Mouse (Mus musculus) C2C12 (cell line): ENCODE measurements around the gene Retreg1.

Source experiments
- CTCF ChIP-seq: IDR thresholded peaks from one replicate; pipeline ENCODE4 v1.5.1; 2011; ENCODE audit not compliant: control insufficient read depth, insufficient read depth, insufficient read length
- MAX ChIP-seq: IDR thresholded peaks from one replicate; pipeline ENCODE4 v1.6.1; 2011; ENCODE audit warnings: mild to moderate bottlenecking, control low read depth
- MYOD1 ChIP-seq: IDR thresholded peaks from one replicate; pipeline ENCODE4 v1.6.1; 2011; ENCODE audit warnings: low read depth; ENCODE audit not compliant: control insufficient read depth, insufficient read length
- MYOG ChIP-seq: IDR thresholded peaks from one replicate; pipeline ENCODE4 v1.6.1; 2011; ENCODE audit not compliant: control insufficient read depth, insufficient read length; ENCODE audit errors: extremely low read depth
- USF1 ChIP-seq: IDR thresholded peaks from one replicate; pipeline ENCODE4 v1.6.1; 2011; ENCODE audit warnings: low read depth, mild to moderate bottlenecking, control low read depth, moderate library complexity

DNA sequence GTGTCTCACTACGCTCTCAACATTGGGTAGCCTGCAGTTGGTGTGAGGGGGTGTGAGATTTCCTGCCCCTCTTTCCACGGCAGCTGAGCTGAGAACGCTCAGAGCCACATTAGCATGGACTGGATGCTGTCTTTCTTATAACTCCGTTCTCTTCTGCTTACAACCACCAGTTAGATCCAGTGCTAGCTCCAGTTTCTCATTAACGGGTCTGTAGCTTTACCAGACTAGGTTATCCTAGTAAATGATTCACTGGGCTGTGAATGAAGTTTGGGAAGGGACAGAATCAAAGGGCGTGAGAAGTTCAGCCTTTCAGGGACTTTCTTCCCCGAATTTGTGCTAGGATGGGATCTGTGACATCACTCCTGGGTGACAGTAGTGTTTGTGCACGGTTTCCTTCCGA lies 70.7 kb downstream of the Retreg1 start:
- TF ChIP-seq CTCF (no peak), MYOG (no peak), USF1 (no peak), MYOD1 (no peak), MAX (no peak)
